Mouse (Mus musculus) neural tube, embryonic 11.5 days (tissue): ENCODE measurements around the gene Zfp951. TPM values are rescaled to one million over a fixed set of nuclear protein-coding genes. Genes with fewer than 3 reads are reported as not detected.

ENCODE experiments used
- polyA plus RNA-seq: library from polyadenylated mRNA; unstranded; fragments of >200 nt; fragmentation: Nextera tagmentation; extraction: Ambion mirVana; gene quantifications from 2 replicates; pipeline ENCODE4 v1.2.1, GENCODE M21; 2014

Zfp951 gene
- polyA plus RNA-seq, 1 experiment from 2014 or later: 3.7 TPM

Other genes starting within 250 kb of the Zfp951 start
- gene Abcg3, start 122.6 kb upstream of the Zfp951 start, polyA plus RNA-seq: 0.50 and 0.68 TPM in 2 replicates